Mouse (Mus musculus): ENCODE results near the gene Phxr2. TPM values are rescaled to one million over a fixed set of nuclear protein-coding genes. Genes with fewer than 3 reads are reported as not detected.

Phxr2 gene
- total and polyA plus RNA-seq, 2 experiments from 2014 or later = not detected

- peak overlapping the region; percentile 13; the same call in 1 of the 2 replicates for H3K4me2 ChIP-seq (ENCODE audit: low read depth, low read length, poor library complexity, severe bottlenecking)
- ATAC-seq (ENCODE audit: low FRiP score) = peak; percentile 68
- WGBS = 46% methylated on average over 23 of the region's 23 CpGs
Observed at GRCm38 (mm10) chr10:99084397-99085239, 41.5 kb downstream of the Phxr2 start.

GRCm38 (mm10) chr10:99083431-99084003 lies 42.6 kb downstream of the Phxr2 start:
- TF ChIP-seq CTCF (IDR thresholded peaks at IDR 0.05) = no peak
- Histone ChIP-seq H3K27me3 (ENCODE audit: insufficient read depth, low read length) (no peaks in the 10 kb centered on the region), H3K27ac (ENCODE audit: low read depth, low read length) (no peak overlapping the region), H3K4me2 (ENCODE audit: low read depth, low read length, poor library complexity, severe bottlenecking) (no peak overlapping the region), H3K36me3 (ENCODE audit: insufficient read depth, low read length) (no peaks in the 10 kb centered on the region), H3K4me1 (ENCODE audit: insufficient read depth, low read length) (no peaks in the 10 kb centered on the region), H3K9me3 (ENCODE audit: low read length) (no peaks in the 10 kb centered on the region), H3K4me3 (ENCODE audit: low read depth, low read length) (no peak overlapping the region), H3K9ac (replicated peaks; ENCODE audit: low read length, poor library complexity, severe bottlenecking) (no peak overlapping the region)
- ATAC-seq (ENCODE audit: low FRiP score) (no peak), DNase-seq (ENCODE audit: low spot score) (no peak)
- 85% methylated on average over 14 of the region's 14 CpGs for WGBS

More at GRCm38 (mm10) chr10:99084397-99085239, 41.5 kb downstream of the Phxr2 start:
- peak; percentile 94 for TF ChIP-seq CTCF (IDR thresholded peaks at IDR 0.05)
- no peak overlapping the region for H3K4me3 ChIP-seq (ENCODE audit: low read depth, low read length)
- DNase-seq (ENCODE audit: low spot score) = peak; percentile 91
- H3K4me1 ChIP-seq (ENCODE audit: insufficient read depth, low read length) = no peaks in the 10 kb centered on the region
- no peaks in the 10 kb centered on the region for H3K27me3 ChIP-seq (ENCODE audit: insufficient read depth, low read length)
- no peaks in the 10 kb centered on the region for H3K9me3 ChIP-seq (ENCODE audit: low read length)
- no peaks in the 10 kb centered on the region for H3K36me3 ChIP-seq (ENCODE audit: insufficient read depth, low read length)
- no peak overlapping the region for H3K9ac ChIP-seq (replicated peaks; ENCODE audit: low read length, poor library complexity, severe bottlenecking)
- H3K27ac ChIP-seq (ENCODE audit: low read depth, low read length) = no peak overlapping the region

GRCm38 (mm10) chr10:99081569-99081990 lies 44.5 kb downstream of the Phxr2 start:
- no peaks in the 10 kb centered on the region for H3K27me3 ChIP-seq (ENCODE audit: insufficient read depth, low read length)
- no peaks in the 10 kb centered on the region for H3K36me3 ChIP-seq (ENCODE audit: insufficient read depth, low read length)
- WGBS = 89% methylated on average over 10 of the region's 10 CpGs
- no peak overlapping the region for H3K9ac ChIP-seq (replicated peaks; ENCODE audit: low read length, poor library complexity, severe bottlenecking)
- H3K4me2 ChIP-seq (ENCODE audit: low read depth, low read length, poor library complexity, severe bottlenecking) = no peak overlapping the region
- DNase-seq (ENCODE audit: low spot score) = no peak
- H3K4me3 ChIP-seq (ENCODE audit: low read depth, low read length) = no peak overlapping the region
- H3K4me1 ChIP-seq (ENCODE audit: insufficient read depth, low read length) = no peaks in the 10 kb centered on the region
- no peak for ATAC-seq (ENCODE audit: low FRiP score)
- no peak overlapping the region for H3K27ac ChIP-seq (ENCODE audit: low read depth, low read length)
- no peak for TF ChIP-seq CTCF (IDR thresholded peaks at IDR 0.05)
- no peaks in the 10 kb centered on the region for H3K9me3 ChIP-seq (ENCODE audit: low read length)

GRCm38 (mm10) chr10:99078621-99079020 lies 47.5 kb downstream of the Phxr2 start:
- Histone ChIP-seq H3K9me3 (ENCODE audit: low read length) (no peaks in the 10 kb centered on the region), H3K36me3 (ENCODE audit: insufficient read depth, low read length) (no peaks in the 10 kb centered on the region), H3K27me3 (ENCODE audit: insufficient read depth, low read length) (no peaks in the 10 kb centered on the region), H3K4me3 (ENCODE audit: low read depth, low read length) (no peak overlapping the region), H3K4me1 (ENCODE audit: insufficient read depth, low read length) (no peaks in the 10 kb centered on the region), H3K27ac (ENCODE audit: low read depth, low read length) (no peak overlapping the region), H3K9ac (replicated peaks; ENCODE audit: low read length, poor library complexity, severe bottlenecking) (no peak overlapping the region), H3K4me2 (ENCODE audit: low read depth, low read length, poor library complexity, severe bottlenecking) (no peak overlapping the region)
- no peak for TF ChIP-seq CTCF (IDR thresholded peaks at IDR 0.05)
- 89% methylated on average over 2 of the region's 2 CpGs for whole genome bisulfite sequencing
- ATAC-seq (ENCODE audit: low FRiP score) (no peak), DNase-seq (ENCODE audit: low spot score) (no peak)

GRCm38 (mm10) chr10:99076113-99076895 lies 49.8 kb downstream of the Phxr2 start:
- Histone ChIP-seq H3K4me3 (ENCODE audit: low read depth, low read length) (no peak overlapping the region), H3K27ac (ENCODE audit: low read depth, low read length) (no peak overlapping the region), H3K36me3 (ENCODE audit: insufficient read depth, low read length) (no peaks in the 10 kb centered on the region), H3K4me1 (ENCODE audit: insufficient read depth, low read length) (no peaks in the 10 kb centered on the region), H3K9ac (replicated peaks; ENCODE audit: low read length, poor library complexity, severe bottlenecking) (no peak overlapping the region), H3K4me2 (ENCODE audit: low read depth, low read length, poor library complexity, severe bottlenecking) (no peak overlapping the region), H3K9me3 (ENCODE audit: low read length) (no peaks in the 10 kb centered on the region), H3K27me3 (ENCODE audit: insufficient read depth, low read length) (no peaks in the 10 kb centered on the region)
- DNase-seq (ENCODE audit: low spot score) = no peak
- TF ChIP-seq CTCF (IDR thresholded peaks at IDR 0.05) = no peak
- ATAC-seq (ENCODE audit: low FRiP score) = no peak
- WGBS = 76% methylated on average over 18 of the region's 18 CpGs

Other genes starting within 250 kb of the Phxr2 start
- gene Atp2b1, start 211.9 kb downstream of the Phxr2 start, total RNA-seq (2014; rRNA removed) = 189 and 224 TPM in 2 replicates
- gene Atp2b1, start 211.9 kb downstream of the Phxr2 start, polyA plus RNA-seq (2015; fragmentation: Nextera tagmentation; extraction: Ambion mirVana) = 275 and 299 TPM in 2 replicates
- gene Poc1b, start 19.3 kb downstream of the Phxr2 start, total RNA-seq (2014; rRNA removed) = 11.0 and 12.9 TPM in 2 replicates
- gene Poc1b, start 19.3 kb downstream of the Phxr2 start, polyA plus RNA-seq (2015; fragmentation: Nextera tagmentation; extraction: Ambion mirVana) = 8.2 and 8.9 TPM in 2 replicates
- gene Galnt4, start 18.2 kb downstream of the Phxr2 start, total RNA-seq (2014; rRNA removed) = 4.1 and 4.7 TPM in 2 replicates
- 2.4 and 2.5 TPM in 2 replicates for gene Galnt4, start 18.2 kb downstream of the Phxr2 start, polyA plus RNA-seq (2015; fragmentation: Nextera tagmentation; extraction: Ambion mirVana)
- gene Dusp6, start 136.9 kb upstream of the Phxr2 start, total RNA-seq (2014; rRNA removed) = 47.7 and 52.1 TPM in 2 replicates
- gene Dusp6, start 136.9 kb upstream of the Phxr2 start, polyA plus RNA-seq (2015; fragmentation: Nextera tagmentation; extraction: Ambion mirVana) = 23.5 and 25.4 TPM in 2 replicates

Measured in midbrain, postnatal 0 days (tissue).